Mouse (Mus musculus): ENCODE data around the gene Atp6v0d1. TPM values are rescaled to one million over a fixed set of nuclear protein-coding genes. Genes with fewer than 3 reads are reported as not detected.
"Not testable (repeated sequence)": the region's sequence is repeated elsewhere in the genome, so short reads cannot be mapped to it uniquely, and the experiment has no call there.

The Atp6v0d1 gene
- polyA plus RNA-seq, 1 experiment from 2014 or later, result 64.5 TPM

DNA sequence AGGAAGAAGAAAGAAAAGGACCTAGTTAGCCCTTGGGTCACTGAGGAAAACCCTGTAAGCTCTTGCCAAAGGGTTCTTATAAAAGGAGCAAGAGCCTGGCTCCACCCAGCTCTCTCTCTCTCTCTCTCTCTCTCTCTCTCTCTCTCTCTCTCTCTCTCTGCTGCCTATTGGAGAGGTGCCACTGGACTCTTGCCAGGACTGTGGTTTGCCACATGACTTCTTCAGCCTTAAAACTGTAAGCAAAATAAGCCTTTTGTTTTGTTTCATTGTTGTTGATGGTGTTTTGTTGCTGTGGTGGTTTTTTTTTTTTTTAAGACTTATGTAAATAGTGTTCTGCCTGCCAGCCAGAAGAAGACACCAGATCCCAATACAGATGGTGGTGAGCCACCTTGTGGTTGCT lies 7.6 kb upstream of the Atp6v0d1 start:
- Histone ChIP-seq H3K27ac (replicated peaks in 1 of 2; ENCODE audit: control insufficient read depth in 1 of 2, insufficient read depth in 1 of 2, low read depth in 2 of 2, low read length in 2 of 2) (no peak overlapping the region), H3K9me3 (ENCODE audit: control insufficient read depth, low read length) (no peaks in the 10 kb centered on the region), H3K36me3 (ENCODE audit: control insufficient read depth, insufficient read depth, low read length) (no peaks in the 10 kb centered on the region), H3K4me2 (ENCODE audit: low read length) (no peak overlapping the region), H3K4me1 (ENCODE audit: control insufficient read depth in 2 of 2, insufficient read depth in 2 of 2, low read length in 2 of 2) (no peaks in the 10 kb centered on the region; a peak in 1 of 4 replicates), H3K4me3 (ENCODE audit: control insufficient read depth in 1 of 2, insufficient read depth in 1 of 2, low read depth in 1 of 2, low read length in 2 of 2) (no peak overlapping the region), H3K9ac (ENCODE audit: low read length) (no peak overlapping the region), H3K27me3 (ENCODE audit: control insufficient read depth, insufficient read depth, low read length) (no peaks in the 10 kb centered on the region)
- ATAC-seq (ENCODE audit: insufficient number of reproducible peaks, insufficient read depth, low FRiP score, low read depth), result no peak

DNA sequence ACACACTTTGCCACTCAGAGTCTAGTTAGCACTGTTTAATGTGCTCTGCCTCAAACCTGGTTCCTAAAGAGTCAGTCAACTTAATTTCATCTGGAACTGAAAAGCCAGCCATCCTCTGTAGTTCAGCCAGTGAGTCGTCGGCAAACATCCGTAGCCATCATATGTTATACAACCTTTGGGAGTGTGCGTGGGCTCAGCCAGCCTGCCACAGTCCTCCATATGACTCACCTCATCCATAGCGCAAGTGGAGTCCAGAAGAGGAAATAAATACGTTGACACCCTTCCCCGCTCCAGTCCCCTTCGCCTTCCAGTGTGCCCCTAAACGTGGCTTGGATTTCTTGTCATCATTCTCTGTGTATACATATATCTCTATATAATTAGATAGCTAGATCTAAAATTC lies 6.0 kb upstream of the Atp6v0d1 start:
- Histone ChIP-seq H3K4me2 (ENCODE audit: low read length) (no peak overlapping the region), H3K36me3 (ENCODE audit: control insufficient read depth, insufficient read depth, low read length) (no peaks in the 10 kb centered on the region), H3K9me3 (ENCODE audit: control insufficient read depth, low read length) (no peaks in the 10 kb centered on the region), H3K4me1 (ENCODE audit: control insufficient read depth in 2 of 2, insufficient read depth in 2 of 2, low read length in 2 of 2) (peaks cover 4% of the 10 kb centered on the region in 2 experiments; a peak in 3 of 4 replicates), H3K27me3 (ENCODE audit: control insufficient read depth, insufficient read depth, low read length) (no peaks in the 10 kb centered on the region), H3K9ac (ENCODE audit: low read length) (no peak overlapping the region), H3K27ac (replicated peaks in 1 of 2; ENCODE audit: control insufficient read depth in 1 of 2, insufficient read depth in 1 of 2, low read depth in 2 of 2, low read length in 2 of 2) (no peak overlapping the region), H3K4me3 (ENCODE audit: control insufficient read depth in 1 of 2, insufficient read depth in 1 of 2, low read depth in 1 of 2, low read length in 2 of 2) (no peak overlapping the region)
- ATAC-seq (ENCODE audit: insufficient number of reproducible peaks, insufficient read depth, low FRiP score, low read depth), result no peak
- WGBS, result 83% methylated on average over 9 of the region's 9 CpGs

DNA sequence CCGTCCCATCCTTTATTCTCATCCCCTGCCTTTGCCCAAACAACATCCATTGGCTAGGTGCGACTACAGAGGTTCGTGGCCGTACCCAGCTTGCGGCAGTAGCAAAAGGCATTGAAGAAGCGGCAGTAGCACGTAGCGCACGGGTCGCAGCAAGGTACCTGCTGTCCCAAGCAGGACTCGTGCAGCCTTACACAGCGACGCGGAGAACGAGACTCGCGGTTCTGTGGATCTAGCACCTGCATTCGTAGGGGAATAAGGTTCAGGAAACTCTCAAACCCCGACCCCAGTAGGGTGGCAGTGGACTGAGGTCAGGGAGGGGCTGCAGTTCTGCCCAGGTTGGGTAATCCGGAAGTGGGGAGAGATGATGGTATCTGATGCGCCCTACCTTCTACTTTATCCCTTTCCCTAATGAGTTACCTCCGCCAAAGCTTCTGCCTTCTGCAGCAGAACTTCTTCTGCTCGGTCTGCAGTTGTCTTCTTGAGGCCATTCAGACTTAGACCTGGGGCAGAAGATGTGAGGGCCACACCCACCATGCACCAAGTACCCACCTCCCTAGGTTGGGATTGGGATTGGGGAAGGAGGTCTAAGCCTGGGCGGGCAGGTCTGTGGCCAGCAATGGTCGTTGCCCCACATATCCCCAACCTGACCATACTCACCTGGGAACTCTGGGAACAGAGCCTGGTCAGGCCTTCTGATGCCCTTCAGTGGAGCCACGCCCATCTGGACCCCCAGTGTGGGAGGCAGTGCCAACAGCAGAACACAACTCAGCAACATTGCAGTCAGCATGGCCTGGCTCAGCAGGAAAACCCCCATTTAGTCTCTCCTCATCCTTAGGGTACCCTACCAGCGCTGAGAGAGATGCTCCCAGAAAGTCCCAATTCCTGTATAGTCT lies 1.1 kb upstream of the Atp6v0d1 start:
- no peaks in the 10 kb centered on the region for H3K27me3 ChIP-seq (ENCODE audit: control insufficient read depth, insufficient read depth, low read length)
- peak overlapping the region; percentile 90 to 96 for H3K4me3 ChIP-seq (ENCODE audit: control insufficient read depth in 1 of 2, insufficient read depth in 1 of 2, low read depth in 1 of 2, low read length in 2 of 2)
- H3K9me3 ChIP-seq (ENCODE audit: control insufficient read depth, low read length), result no peaks in the 10 kb centered on the region
- WGBS, result 19% methylated on average over 27 of the region's 27 CpGs
- no peak for ATAC-seq (ENCODE audit: insufficient number of reproducible peaks, insufficient read depth, low FRiP score, low read depth)
- peak overlapping the region; percentile 93 for H3K9ac ChIP-seq (ENCODE audit: low read length)
- H3K4me1 ChIP-seq (ENCODE audit: control insufficient read depth in 2 of 2, insufficient read depth in 2 of 2, low read length in 2 of 2), result peaks cover 13 to 21% of the 10 kb centered on the region in 2 experiments; a peak in 3 of 4 replicates
- no peak overlapping the region; a peak in 1 of 4 replicates for H3K27ac ChIP-seq (replicated peaks in 1 of 2; ENCODE audit: control insufficient read depth in 1 of 2, insufficient read depth in 1 of 2, low read depth in 2 of 2, low read length in 2 of 2)
- peaks cover 9% of the 10 kb centered on the region for H3K36me3 ChIP-seq (ENCODE audit: control insufficient read depth, insufficient read depth, low read length)
- peak overlapping the region; percentile 89 for H3K4me2 ChIP-seq (ENCODE audit: low read length)

DNA sequence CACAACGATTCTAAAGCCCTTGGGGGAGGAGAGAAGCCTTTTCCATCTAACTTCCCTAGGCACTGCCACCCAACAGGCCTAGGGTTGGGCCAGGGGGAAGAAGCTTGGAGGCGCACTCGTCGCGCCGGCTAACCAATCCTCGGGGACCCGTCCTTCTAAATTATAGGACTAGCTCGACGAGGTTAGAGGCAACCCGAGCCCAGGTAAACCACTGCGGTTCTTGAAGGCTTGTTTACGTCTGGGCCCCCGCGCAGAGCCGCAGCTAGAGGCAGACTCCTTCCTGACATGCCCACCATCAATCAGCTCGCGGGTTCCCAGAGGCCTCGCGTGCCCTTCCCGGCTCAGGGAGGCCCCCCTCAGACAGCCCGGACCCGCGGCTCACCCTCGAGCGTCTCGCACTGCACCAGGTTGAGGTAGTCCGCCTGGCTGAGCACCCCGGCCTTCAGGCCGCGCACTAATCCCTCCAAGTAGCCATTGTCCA lies 406 bp downstream of the Atp6v0d1 start:
- peak overlapping the region; percentile 79 for H3K4me2 ChIP-seq (ENCODE audit: low read length)
- peak overlapping the region; percentile 93 for H3K9ac ChIP-seq (ENCODE audit: low read length)
- H3K36me3 ChIP-seq (ENCODE audit: control insufficient read depth, insufficient read depth, low read length), result peaks cover 12% of the 10 kb centered on the region
- H3K4me3 ChIP-seq (ENCODE audit: control insufficient read depth in 1 of 2, insufficient read depth in 1 of 2, low read depth in 1 of 2, low read length in 2 of 2), result peak overlapping the region; percentile 90 to 96
- H3K27ac ChIP-seq (replicated peaks in 1 of 2; ENCODE audit: control insufficient read depth in 1 of 2, insufficient read depth in 1 of 2, low read depth in 2 of 2, low read length in 2 of 2), result peak overlapping the region; percentile 63 to 82
- peaks cover 13 to 21% of the 10 kb centered on the region in 2 experiments; a peak in 3 of 4 replicates for H3K4me1 ChIP-seq (ENCODE audit: control insufficient read depth in 2 of 2, insufficient read depth in 2 of 2, low read length in 2 of 2)
- under 1% methylated on average over 31 of the region's 31 CpGs for WGBS
- no peaks in the 10 kb centered on the region for H3K27me3 ChIP-seq (ENCODE audit: control insufficient read depth, insufficient read depth, low read length)
- no peaks in the 10 kb centered on the region for H3K9me3 ChIP-seq (ENCODE audit: control insufficient read depth, low read length)
- ATAC-seq (ENCODE audit: insufficient number of reproducible peaks, insufficient read depth, low FRiP score, low read depth), result peak; percentile 55

DNA sequence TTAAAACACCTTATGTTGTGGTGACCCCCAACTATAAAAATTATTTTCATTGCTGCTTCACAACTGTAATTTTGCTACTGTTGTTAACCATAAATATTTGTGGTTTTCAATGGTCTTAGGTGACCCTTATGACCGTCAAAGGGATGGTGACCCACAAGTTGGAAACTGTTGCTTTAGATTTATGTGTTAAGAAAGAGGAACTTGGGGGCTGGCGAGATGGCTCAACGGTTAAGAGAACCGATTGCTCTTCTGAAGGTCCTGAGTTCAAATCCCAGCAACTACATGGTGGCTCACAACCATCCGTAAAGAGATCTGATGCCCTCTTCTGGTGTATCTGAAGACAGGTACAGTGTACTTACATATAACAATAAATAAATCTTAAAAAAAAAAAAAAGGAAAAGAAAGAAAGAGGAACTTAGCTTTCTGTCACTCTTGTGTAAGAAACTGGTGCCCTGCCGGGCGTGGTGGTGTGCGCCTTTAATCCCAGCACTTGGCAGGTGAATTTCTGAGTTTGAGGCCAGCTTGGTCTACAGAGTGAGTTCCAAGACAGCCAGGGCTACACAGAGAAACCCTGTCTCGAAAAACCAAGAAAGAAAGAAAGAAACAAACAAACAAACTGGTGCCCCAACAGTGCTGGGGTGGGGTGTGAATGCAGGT lies 1.1 kb downstream of the Atp6v0d1 start:
- Histone ChIP-seq H3K27ac (replicated peaks in 1 of 2; ENCODE audit: control insufficient read depth in 1 of 2, insufficient read depth in 1 of 2, low read depth in 2 of 2, low read length in 2 of 2) (peak overlapping the region in 1 of 2 experiments; percentile 82; a peak in 1 of 4 replicates), H3K9ac (ENCODE audit: low read length) (peak overlapping the region; percentile 93), H3K4me1 (ENCODE audit: control insufficient read depth in 2 of 2, insufficient read depth in 2 of 2, low read length in 2 of 2) (peaks cover 13 to 21% of the 10 kb centered on the region in 2 experiments; a peak in 3 of 4 replicates), H3K4me3 (ENCODE audit: control insufficient read depth in 1 of 2, insufficient read depth in 1 of 2, low read depth in 1 of 2, low read length in 2 of 2) (peak overlapping the region; percentile 90 to 96), H3K36me3 (ENCODE audit: control insufficient read depth, insufficient read depth, low read length) (peaks cover 17% of the 10 kb centered on the region), H3K4me2 (ENCODE audit: low read length) (peak overlapping the region; percentile 79)
- H3K9me3 ChIP-seq (ENCODE audit: control insufficient read depth, low read length); ATAC-seq (ENCODE audit: insufficient number of reproducible peaks, insufficient read depth, low FRiP score, low read depth); H3K27me3 ChIP-seq (ENCODE audit: control insufficient read depth, insufficient read depth, low read length): not testable (repeated sequence)
- 77% methylated on average over 9 of the region's 9 CpGs for WGBS

DNA sequence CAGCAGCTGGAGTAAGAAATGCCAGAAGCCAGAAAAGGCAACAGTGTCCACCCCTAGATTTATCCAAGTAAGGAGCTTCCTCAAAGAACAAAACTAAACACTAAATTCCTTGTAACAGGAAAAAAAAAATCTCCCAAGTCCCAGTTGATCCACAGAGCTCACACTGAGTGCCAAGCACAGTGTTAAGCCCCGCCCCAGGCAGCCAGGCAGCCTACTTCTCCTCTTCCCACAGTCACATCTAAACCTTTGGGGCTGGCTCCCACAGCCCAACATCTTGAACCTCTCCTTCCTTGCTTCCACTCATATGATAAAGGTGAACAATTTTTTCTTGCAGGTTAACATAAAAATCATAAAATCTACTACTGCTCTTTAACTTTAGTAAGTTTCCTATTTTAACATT lies 2.0 kb downstream of the Atp6v0d1 start:
- H3K4me1 ChIP-seq (ENCODE audit: control insufficient read depth in 2 of 2, insufficient read depth in 2 of 2, low read length in 2 of 2), result peaks cover 13 to 21% of the 10 kb centered on the region in 2 experiments; a peak in 3 of 4 replicates
- no peaks in the 10 kb centered on the region for H3K27me3 ChIP-seq (ENCODE audit: control insufficient read depth, insufficient read depth, low read length)
- WGBS, result 91% methylated on average over 1 of the region's 1 CpGs
- H3K4me2 ChIP-seq (ENCODE audit: low read length), result peak overlapping the region; percentile 6; the same call in 1 of the 2 replicates
- no peak overlapping the region for H3K4me3 ChIP-seq (ENCODE audit: control insufficient read depth in 1 of 2, insufficient read depth in 1 of 2, low read depth in 1 of 2, low read length in 2 of 2)
- H3K36me3 ChIP-seq (ENCODE audit: control insufficient read depth, insufficient read depth, low read length), result peaks cover 25% of the 10 kb centered on the region
- H3K27ac ChIP-seq (replicated peaks in 1 of 2; ENCODE audit: control insufficient read depth in 1 of 2, insufficient read depth in 1 of 2, low read depth in 2 of 2, low read length in 2 of 2), result no peak overlapping the region
- ATAC-seq (ENCODE audit: insufficient number of reproducible peaks, insufficient read depth, low FRiP score, low read depth), result no peak
- no peaks in the 10 kb centered on the region for H3K9me3 ChIP-seq (ENCODE audit: control insufficient read depth, low read length)
- no peak overlapping the region; the same call in 1 of the 2 replicates for H3K9ac ChIP-seq (ENCODE audit: low read length)

DNA sequence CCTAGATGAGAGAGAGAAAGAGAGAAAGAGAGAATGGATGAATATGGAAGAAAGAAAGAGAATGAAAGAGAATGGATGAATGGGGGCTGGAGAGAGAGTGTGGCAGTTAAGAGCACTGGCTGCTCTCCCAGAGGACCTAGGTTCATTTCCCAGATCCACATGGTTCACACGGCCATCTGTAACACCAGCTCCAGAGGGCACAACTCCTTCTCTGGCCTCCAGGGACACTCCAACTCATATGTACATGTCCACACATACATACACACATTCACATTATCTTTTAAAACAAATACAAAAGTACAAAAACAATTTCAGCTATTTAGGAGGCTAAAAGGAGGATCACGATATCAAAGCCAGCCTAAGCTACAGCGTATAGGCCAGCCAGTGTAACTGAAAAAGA lies 3.0 kb downstream of the Atp6v0d1 start:
- H3K4me3 ChIP-seq (ENCODE audit: control insufficient read depth in 1 of 2, insufficient read depth in 1 of 2, low read depth in 1 of 2, low read length in 2 of 2), result no peak overlapping the region
- peaks cover 13 to 21% of the 10 kb centered on the region in 2 experiments; a peak in 3 of 4 replicates for H3K4me1 ChIP-seq (ENCODE audit: control insufficient read depth in 2 of 2, insufficient read depth in 2 of 2, low read length in 2 of 2)
- peaks cover 32% of the 10 kb centered on the region for H3K36me3 ChIP-seq (ENCODE audit: control insufficient read depth, insufficient read depth, low read length)
- no peak overlapping the region for H3K4me2 ChIP-seq (ENCODE audit: low read length)
- WGBS, result 83% methylated on average over 3 of the region's 3 CpGs
- no peak overlapping the region for H3K9ac ChIP-seq (ENCODE audit: low read length)
- no peak overlapping the region for H3K27ac ChIP-seq (replicated peaks in 1 of 2; ENCODE audit: control insufficient read depth in 1 of 2, insufficient read depth in 1 of 2, low read depth in 2 of 2, low read length in 2 of 2)
- no peaks in the 10 kb centered on the region for H3K9me3 ChIP-seq (ENCODE audit: control insufficient read depth, low read length)
- H3K27me3 ChIP-seq (ENCODE audit: control insufficient read depth, insufficient read depth, low read length), result no peaks in the 10 kb centered on the region
- no peak for ATAC-seq (ENCODE audit: insufficient number of reproducible peaks, insufficient read depth, low FRiP score, low read depth)

Measured in heart, embryonic 14.5 days (tissue).